In the genomic region with DNA sequence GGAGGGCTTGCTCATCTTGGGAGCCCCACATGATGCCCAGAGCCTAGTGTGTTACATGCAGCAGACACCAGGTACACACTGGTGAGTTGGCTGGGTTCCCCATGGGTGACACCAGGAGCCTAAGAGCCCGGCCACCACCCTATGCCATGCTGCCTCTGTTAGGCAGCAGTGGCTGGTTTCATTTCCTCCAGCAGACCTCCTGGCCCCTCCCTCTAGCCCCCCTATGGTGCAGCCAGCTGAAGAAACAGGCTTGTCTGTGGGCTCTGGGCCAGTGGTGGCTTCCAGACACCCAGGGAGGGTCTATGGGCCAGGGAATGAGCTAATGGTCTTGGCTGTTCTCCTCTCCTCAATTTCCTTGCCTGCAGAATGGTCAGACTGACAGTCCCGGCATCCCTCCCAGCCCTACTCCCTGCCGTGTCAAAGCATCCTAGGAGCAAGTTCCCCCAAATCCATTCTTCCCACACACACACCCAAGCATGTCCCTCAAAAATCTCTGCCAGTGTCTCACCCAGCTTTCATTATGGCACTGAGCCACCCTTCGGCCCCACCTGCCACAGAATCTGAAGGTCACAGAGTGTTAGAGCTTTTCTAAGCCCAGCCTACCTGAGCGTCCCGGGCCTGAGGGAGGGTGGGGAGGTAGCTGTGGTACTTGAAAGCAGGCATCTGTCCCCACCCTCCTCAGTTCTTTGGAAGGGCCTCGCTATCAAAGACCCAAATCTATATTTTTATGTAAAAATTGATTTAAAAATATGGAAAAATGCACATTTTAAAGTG, we compare ENCODE assay signal across 10 mouse cellular contexts. TPM values are rescaled to one million over a fixed set of nuclear protein-coding genes. Genes with fewer than 3 reads are reported as not detected.
DNase-seq lines count a peak whose midpoint lies in the region; ATAC-seq and TF ChIP-seq lines count a peak whose summit lies in the region.
"Had no signal": no experiment of that assay in that cellular context is flagged by ENCODE, and none has a peak within 500 bp of the region (broad histone marks: within the 10 kb centered on the region; RNA-seq: fewer than 3 reads in every experiment).

No protein-coding gene starts in this region.

- no peaks in the 10 kb centered on the region for H3K9me3 ChIP-seq in heart, embryonic 13.5 days
- H3K9me3 ChIP-seq in forebrain, postnatal 0 days (ENCODE audit: low read length) = no peaks in the 10 kb centered on the region

- H3K27me3 ChIP-seq in heart, embryonic 13.5 days (replicated peaks) = peaks cover 38% of the 10 kb centered on the region
- H3K27me3 ChIP-seq in forebrain, postnatal 0 days (ENCODE audit: insufficient read depth, low read length) = no peaks in the 10 kb centered on the region

- H3K4me3 ChIP-seq in heart, embryonic 13.5 days = no peak overlapping the region
- H3K4me3 ChIP-seq in forebrain, postnatal 0 days (ENCODE audit: low read depth, low read length) = no peak overlapping the region
- H3K4me3 ChIP-seq: heart, adult 2 months had no signal

- H3K4me1 ChIP-seq in heart, embryonic 13.5 days = peaks cover 88% of the 10 kb centered on the region
- H3K4me1 ChIP-seq in forebrain, postnatal 0 days (ENCODE audit: insufficient read depth) = 0 out of 2 replicates have a peak, but pooled peaks cover 8% of the 10 kb centered on the region

- peak overlapping the region; percentile 40; the same call in 1 of the 2 replicates for H3K9ac ChIP-seq in heart, embryonic 13.5 days
- no peak overlapping the region for H3K9ac ChIP-seq in forebrain, postnatal 0 days
- H3K9ac ChIP-seq: liver, embryonic 14.5 days had no signal

- no peaks in the 10 kb centered on the region for H3K36me3 ChIP-seq in heart, embryonic 13.5 days
- no peaks in the 10 kb centered on the region for H3K36me3 ChIP-seq in forebrain, postnatal 0 days (ENCODE audit: insufficient read depth)

- H3K4me2 ChIP-seq in heart, embryonic 13.5 days = no peak overlapping the region
- no peak overlapping the region for H3K4me2 ChIP-seq in forebrain, postnatal 0 days (ENCODE audit: low read depth)

- WGBS in heart, embryonic 13.5 days = 39% methylated on average over 7 of the region's 7 CpGs
- 37% methylated on average over 7 of the region's 7 CpGs for WGBS in forebrain, postnatal 0 days

- no peak for ATAC-seq in heart, embryonic 13.5 days (ENCODE audit: extremely low read depth, insufficient number of reproducible peaks, low FRiP score, low TSS enrichment)
- ATAC-seq in forebrain, postnatal 0 days = peak; percentile 19; the same call in 1 of the 2 replicates

- no peak for TF ChIP-seq CTCF in forebrain, postnatal 0 days (IDR thresholded peaks at IDR 0.05; ENCODE audit: low read depth)

- H3K27ac ChIP-seq in heart, embryonic 13.5 days (replicated peaks) = no peak overlapping the region
- H3K27ac ChIP-seq in forebrain, postnatal 0 days (ENCODE audit: low read depth, low read length) = no peak overlapping the region
- H3K27ac ChIP-seq: heart, adult 2 months; liver, embryonic 14.5 days had no signal

- no peak for DNase-seq in heart, adult 9 months (ENCODE audit: low spot score in 2 of 2)
- DNase-seq in right cerebral cortex, postnatal 14 days = peak; percentile 34
- DNase-seq in right cerebral cortex, postnatal 36 days (ENCODE audit: low spot score in 2 of 2) = no peak
- peak; percentile 61 for DNase-seq in forebrain, postnatal 0 days
- peak; percentile 70 to 76 for DNase-seq in spleen, postnatal 36 days (ENCODE audit: low spot score in 2 of 2)
- DNase-seq in thymus, adult 18-20 months = no peak
- DNase-seq in Muller cell, postnatal 12 days (ENCODE audit: inconsistent ontology term) = no peak

RNA-seq across cellular contexts. Expression of gene Tns1, which starts 29.6 kb away (rescaled TPM):
- polyA plus RNA-seq in heart, embryonic 13.5 days (2015; fragmentation: Nextera tagmentation; extraction: Ambion mirVana) = 100 and 105 TPM in 2 replicates
- total RNA-seq in forebrain, postnatal 0 days (2014; rRNA removed) = 10.2 and 21.8 TPM in 2 replicates
- 6.0 and 7.0 TPM in 2 replicates for polyA plus RNA-seq in forebrain, postnatal 0 days (2015; fragmentation: Nextera tagmentation; extraction: Ambion mirVana)

RNA-seq across cellular contexts. Expression of gene Rufy4, which starts 30.7 kb away (rescaled TPM):
- polyA plus RNA-seq in heart, embryonic 13.5 days (2015; fragmentation: Nextera tagmentation; extraction: Ambion mirVana) = 0.20 and 0.48 TPM in 2 replicates
- total RNA-seq in forebrain, postnatal 0 days (2014; rRNA removed) = 0.15 TPM in 1 of 2 replicates, not detected in the other
- polyA plus RNA-seq in forebrain, postnatal 0 days (2015; fragmentation: Nextera tagmentation; extraction: Ambion mirVana) = 0.08 and 0.13 TPM in 2 replicates

RNA-seq across cellular contexts. Expression of gene Cxcr2, which starts 59.1 kb away (rescaled TPM):
- 0.09 TPM in 1 of 2 replicates, not detected in the other for polyA plus RNA-seq in heart, embryonic 13.5 days (2015; fragmentation: Nextera tagmentation; extraction: Ambion mirVana)
- 0.48 TPM in 1 of 2 replicates, not detected in the other for total RNA-seq in forebrain, postnatal 0 days (2014; rRNA removed)
- 0.05 TPM in 1 of 2 replicates, not detected in the other for polyA plus RNA-seq in forebrain, postnatal 0 days (2015; fragmentation: Nextera tagmentation; extraction: Ambion mirVana)

Comparison
In these comparisons a context has a peak if more than half of its experiments do, and no peak if none do; other contexts are left out.
1. DNase-seq: peak in right cerebral cortex, postnatal 14 days (single experiment), forebrain, postnatal 0 days (single experiment) and spleen, postnatal 36 days (2 of 2); none in heart, adult 9 months (0 of 2), right cerebral cortex, postnatal 36 days (0 of 2), thymus, adult 18-20 months (0 of 2) and Muller cell, postnatal 12 days (single experiment).
2. RNA of gene Tns1, which starts 29.6 kb away (polyA plus RNA-seq): 100 to 105 TPM in heart, embryonic 13.5 days; 6.0 to 7.0 TPM in forebrain, postnatal 0 days; every median in the first group is over 10 times any median in the second.